Mouse (Mus musculus): Measurements from ENCODE around the gene Smtnl2.
"Not testable (repeated sequence)": the region's sequence is repeated elsewhere in the genome, so short reads cannot be mapped to it uniquely, and the experiment has no call there.

The Smtnl2 gene

GRCm38 (mm10) chr11:72361385-72362346 is 49.8 kb downstream of the Smtnl2 start:
- DNase-seq (ENCODE audit: low spot score in 2 of 2): peak in 1 of 2 experiments; percentile 27

- peak; percentile 38 to 58 for DNase-seq (ENCODE audit: low spot score in 2 of 2)
These were observed 56.4 kb downstream of the Smtnl2 start for GRCm38 (mm10) chr11:72354971-72355728.

- no peak for DNase-seq (ENCODE audit: low spot score in 2 of 2)
These were observed 58.3 kb downstream of the Smtnl2 start for GRCm38 (mm10) chr11:72353186-72353585.

GRCm38 (mm10) chr11:72352272-72352671 is 59.2 kb downstream of the Smtnl2 start:
- DNase-seq (ENCODE audit: low spot score in 2 of 2): no peak

- DNase-seq (ENCODE audit: low spot score in 2 of 2): no peak
These were observed 61.9 kb downstream of the Smtnl2 start for GRCm38 (mm10) chr11:72349652-72350051.

GRCm38 (mm10) chr11:72349016-72349415 is 62.5 kb downstream of the Smtnl2 start:
- DNase-seq (ENCODE audit: low spot score in 2 of 2): peak; percentile 15 to 26

GRCm38 (mm10) chr11:72348563-72348962 is 63.0 kb downstream of the Smtnl2 start:
- no peak for DNase-seq (ENCODE audit: low spot score in 2 of 2)

GRCm38 (mm10) chr11:72344486-72344885 is 67.0 kb downstream of the Smtnl2 start:
- DNase-seq (ENCODE audit: low spot score in 2 of 2): no peak

- peak in 1 of 2 experiments; percentile 16 for DNase-seq (ENCODE audit: low spot score in 2 of 2)
These were observed 67.6 kb downstream of the Smtnl2 start for GRCm38 (mm10) chr11:72343904-72344303.

GRCm38 (mm10) chr11:72343238-72343625 is 68.3 kb downstream of the Smtnl2 start:
- DNase-seq (ENCODE audit: low spot score in 2 of 2): not testable (repeated sequence)

GRCm38 (mm10) chr11:72342549-72343237 is 68.8 kb downstream of the Smtnl2 start:
- DNase-seq (ENCODE audit: low spot score in 2 of 2): peak; percentile 50 to 57

GRCm38 (mm10) chr11:72339716-72340115 is 71.8 kb downstream of the Smtnl2 start:
- DNase-seq (ENCODE audit: low spot score in 2 of 2): no peak
